28 mouse cellular contexts compared by ENCODE assay signal in genomic region chr3:148491287-148491686, GRCm38 (mm10).
DNase-seq lines count a peak whose midpoint lies in the region; ATAC-seq lines count a peak whose summit lies in the region.
"Had no signal": no experiment of that assay in that cellular context is flagged by ENCODE, and none has a peak within 500 bp of the region (broad histone marks: within the 10 kb centered on the region; RNA-seq: fewer than 3 reads in every experiment).

No protein-coding gene starts in this region.

- H3K36me3 ChIP-seq in splenic B cell, adult 2 months (ENCODE audit: control insufficient read depth, insufficient read depth, low read length, poor library complexity, severe bottlenecking), result no peaks in the 10 kb centered on the region
- H3K36me3 ChIP-seq in hindbrain, embryonic 16.5 days (ENCODE audit: control insufficient read depth, insufficient read depth, low read length), result no peaks in the 10 kb centered on the region
- no peaks in the 10 kb centered on the region for H3K36me3 ChIP-seq in hindbrain, embryonic 10.5 days
- H3K36me3 ChIP-seq: heart, embryonic 12.5 days; liver, embryonic 12.5 days; midbrain, embryonic 10.5 days; midbrain, embryonic 15.5 days had no signal

- peak; percentile 73 for ATAC-seq in inflammation-experienced regulatory T-cells, adult 6 months
- ATAC-seq in hindbrain, embryonic 16.5 days, result no peak
- ATAC-seq: forebrain, embryonic 14.5 days; hindbrain, postnatal 0 days; intestine, postnatal 0 days; liver, embryonic 12.5 days; liver, postnatal 0 days; midbrain, embryonic 15.5 days had no signal

- DNase-seq in CD4-positive helper T cell, adult 2 months (ENCODE audit: low read depth, low spot score), result peak; percentile 37
- DNase-seq in MEL-GATA-1-ER (ENCODE audit: extremely low read depth, low read depth), result peak; percentile 78
- DNase-seq in splenic B cell, adult 2 months (ENCODE audit: low read depth, low spot score), result peak; percentile 2
- no peak for DNase-seq in left cerebral cortex, postnatal 25 days (ENCODE audit: low spot score in 2 of 2)
- no peak for DNase-seq in hindbrain, embryonic 10.5 days (ENCODE audit: low spot score)
- DNase-seq: adrenal gland, adult 8-10 months; B cell, adult 2 months; cerebellum, adult 8-10 months; cerebellum, postnatal 25 days; gastrocnemius, adult 2 months; gastrocnemius, postnatal 36 days; heart, adult 2 months; kidney, adult 9 months; kidney, postnatal 10 days; layer of hippocampus, adult 9-11 months; left cerebral cortex, postnatal 4 days; liver, postnatal 0 days; lung, postnatal 4 days; thymus, postnatal 4 days had no signal

- 88% methylated on average over 3 of the region's 3 CpGs for WGBS in hindbrain, embryonic 16.5 days
- 92% methylated on average over 3 of the region's 3 CpGs for WGBS in hindbrain, embryonic 10.5 days

- H3K4me3 ChIP-seq in hindbrain, embryonic 16.5 days (ENCODE audit: low read length), result no peak overlapping the region
- H3K4me3 ChIP-seq in hindbrain, embryonic 10.5 days, result no peak overlapping the region
- H3K4me3 ChIP-seq: gastrocnemius, adult 2 months; heart, adult 2 months; heart, embryonic 12.5 days; liver, embryonic 12.5 days; midbrain, embryonic 10.5 days; midbrain, embryonic 15.5 days had no signal

- no peaks in the 10 kb centered on the region for H3K9me3 ChIP-seq in hindbrain, embryonic 16.5 days (ENCODE audit: control insufficient read depth, low read length)
- no peaks in the 10 kb centered on the region for H3K9me3 ChIP-seq in hindbrain, embryonic 10.5 days
- H3K9me3 ChIP-seq: heart, embryonic 12.5 days; liver, embryonic 12.5 days; midbrain, embryonic 10.5 days; midbrain, embryonic 15.5 days had no signal

- H3K4me2 ChIP-seq in hindbrain, embryonic 16.5 days (ENCODE audit: low read length), result no peak overlapping the region
- H3K4me2 ChIP-seq: heart, embryonic 12.5 days; liver, embryonic 12.5 days; midbrain, embryonic 15.5 days had no signal

- intact Hi-C loops in left cerebral cortex, postnatal 25 days (cut with DNase I), result no loop called here

- H3K27ac ChIP-seq in hindbrain, embryonic 16.5 days (ENCODE audit: low read depth, low read length), result no peak overlapping the region
- H3K27ac ChIP-seq in hindbrain, embryonic 10.5 days, result no peak overlapping the region
- H3K27ac ChIP-seq: gastrocnemius, adult 2 months; heart, adult 2 months; hindbrain, postnatal 0 days; liver, embryonic 12.5 days; midbrain, embryonic 10.5 days; midbrain, embryonic 15.5 days had no signal

- H3K9ac ChIP-seq in hindbrain, embryonic 16.5 days (ENCODE audit: low read depth, low read length), result no peak overlapping the region
- H3K9ac ChIP-seq: heart, embryonic 12.5 days; liver, embryonic 12.5 days; liver, postnatal 0 days; midbrain, embryonic 15.5 days had no signal

- no peaks in the 10 kb centered on the region for H3K4me1 ChIP-seq in hindbrain, embryonic 16.5 days (ENCODE audit: control insufficient read depth, insufficient read depth, low read depth, low read length)
- no peaks in the 10 kb centered on the region for H3K4me1 ChIP-seq in hindbrain, embryonic 10.5 days (replicated peaks)
- H3K4me1 ChIP-seq: heart, embryonic 12.5 days; liver, embryonic 12.5 days; midbrain, embryonic 10.5 days; midbrain, embryonic 15.5 days had no signal

- no peaks in the 10 kb centered on the region for H3K27me3 ChIP-seq in splenic B cell, adult 2 months (ENCODE audit: control insufficient read depth, insufficient read depth, low read length, poor library complexity, severe bottlenecking)
- H3K27me3 ChIP-seq in hindbrain, embryonic 16.5 days (replicated peaks; ENCODE audit: control insufficient read depth, insufficient read depth, low read length), result no peaks in the 10 kb centered on the region
- no peaks in the 10 kb centered on the region for H3K27me3 ChIP-seq in hindbrain, embryonic 10.5 days (ENCODE audit: insufficient read depth, poor library complexity, severe bottlenecking)
- H3K27me3 ChIP-seq: heart, embryonic 12.5 days; liver, embryonic 12.5 days; midbrain, embryonic 15.5 days had no signal

Comparison
In these comparisons a context has a peak if more than half of its experiments do, and no peak if none do; other contexts are left out.
1. DNase-seq: peak in CD4-positive helper T cell, adult 2 months (single experiment), MEL-GATA-1-ER (single experiment) and splenic B cell, adult 2 months (single experiment); none in left cerebral cortex, postnatal 25 days (0 of 2) and hindbrain, embryonic 10.5 days (single experiment).